Mouse (Mus musculus) ES-Bruce4 (cell line): ENCODE data around the gene Gm11564. TPM values are rescaled to one million over a fixed set of nuclear protein-coding genes. Genes with fewer than 3 reads are reported as not detected.
"Not testable (repeated sequence)": the region's sequence is repeated elsewhere in the genome, so short reads cannot be mapped to it uniquely, and the experiment has no call there.

Experiments
- H3K27ac ChIP-seq: 2 replicates; pipeline ENCODE4 v1.5.1; 2012; ENCODE audit warnings: low read length, inconsistent platforms; ENCODE audit not compliant: insufficient read depth
- H3K27me3 ChIP-seq: 2 replicates; pipeline ENCODE4 v1.6.1; 2012; ENCODE audit warnings: mild to moderate bottlenecking, low read length, inconsistent platforms; ENCODE audit not compliant: control insufficient read depth, poor library complexity, insufficient read depth, severe bottlenecking
- H3K36me3 ChIP-seq: 2 replicates; pipeline ENCODE4 v1.6.1; 2012; ENCODE audit warnings: inconsistent platforms, mild to moderate bottlenecking, low read length, moderate library complexity; ENCODE audit not compliant: control insufficient read depth, poor library complexity, insufficient read depth, severe bottlenecking
- H3K4me1 ChIP-seq: one replicate; pipeline ENCODE4 v1.8.1; 2011; ENCODE audit warnings: low read length; ENCODE audit not compliant: control insufficient read depth, insufficient read depth
- H3K4me3 ChIP-seq: 2 replicates; pipeline ENCODE4 v1.5.1; 2011; ENCODE audit warnings: low read depth, mild to moderate bottlenecking, low read length
- H3K9ac ChIP-seq: 2 replicates; pipeline ENCODE4 v1.6.1; 2012; ENCODE audit warnings: low read depth, mild to moderate bottlenecking, inconsistent platforms; ENCODE audit not compliant: poor library complexity, severe bottlenecking
- H3K9me3 ChIP-seq: replicated peaks from 2 replicates; pipeline ENCODE4 v1.6.1; 2012; ENCODE audit warnings: mild to moderate bottlenecking, low read length, inconsistent platforms; ENCODE audit not compliant: control insufficient read depth, poor library complexity, insufficient read depth, severe bottlenecking
- CTCF ChIP-seq: IDR thresholded peaks from one replicate; pipeline ENCODE4 v1.8.1; 2011; ENCODE audit warnings: low read depth, low read length
- EP300 ChIP-seq: IDR thresholded peaks from 2 replicates; pipeline ENCODE4 v1.6.1; 2011; ENCODE audit warnings: low read depth, low read length; ENCODE audit not compliant: insufficient read depth
- POLR2A ChIP-seq: IDR thresholded peaks from one replicate; pipeline ENCODE4 v1.8.1; 2011; ENCODE audit warnings: low read length; ENCODE audit not compliant: insufficient read depth
- polyA plus RNA-seq: library from polyadenylated mRNA; stranded (reverse); fragments of >200 nt; gene quantifications from 2 replicates; pipeline ENCODE4 v1.2.4, GENCODE M21; 2011; ENCODE audit warnings: low read depth; ENCODE audit not compliant: missing spikeins, insufficient read depth, insufficient read length

The Gm11564 gene
- polyA plus RNA-seq, 1 experiment = not detected

GRCm38 (mm10) chr11:99842185-99842584, 26.7 kb upstream of the Gm11564 start:
- H3K27me3 ChIP-seq = no peaks in the 10 kb centered on the region
- no peaks in the 10 kb centered on the region for H3K4me1 ChIP-seq
- H3K36me3 ChIP-seq = no peaks in the 10 kb centered on the region
- H3K27ac ChIP-seq = no peak overlapping the region
- TF ChIP-seq POLR2A (no peak), EP300 (no peak), CTCF (no peak)
- no peak overlapping the region for H3K9ac ChIP-seq
- H3K9me3 ChIP-seq = no peaks in the 10 kb centered on the region
- no peak overlapping the region for H3K4me3 ChIP-seq

- no peaks in the 10 kb centered on the region for H3K4me1 ChIP-seq
Observed at GRCm38 (mm10) chr11:99837966-99838365, 22.5 kb upstream of the Gm11564 start, which contains the start of gene 2300003K06Rik. Gene 2300003K06Rik (minus strand): TSS chr11:99838066.

GRCm38 (mm10) chr11:99809792-99810191, 5.7 kb downstream of the Gm11564 start, which contains the start of gene Krtap4-13:
Gene Krtap4-13 (minus strand): TSS chr11:99809892.
- H3K9me3 ChIP-seq, H3K27ac ChIP-seq, H3K36me3 ChIP-seq, H3K27me3 ChIP-seq, H3K4me3 ChIP-seq, H3K4me1 ChIP-seq, H3K9ac ChIP-seq: not testable (repeated sequence)

More at GRCm38 (mm10) chr11:99837966-99838365, 22.5 kb upstream of the Gm11564 start, which contains the start of gene 2300003K06Rik:
- no peaks in the 10 kb centered on the region for H3K9me3 ChIP-seq
- no peak within 1 kb of the TSS for H3K9ac ChIP-seq
- no peak within 1 kb of the TSS for H3K27ac ChIP-seq
- no peak within 1 kb of the TSS for H3K4me3 ChIP-seq
- H3K36me3 ChIP-seq = no peaks in the 10 kb centered on the region
- no peaks in the 10 kb centered on the region for H3K27me3 ChIP-seq
- TF ChIP-seq CTCF (no peak), EP300 (no peak), POLR2A (no peak)

- H3K9ac ChIP-seq, H3K27ac ChIP-seq, H3K4me1 ChIP-seq, H3K36me3 ChIP-seq, H3K4me3 ChIP-seq, H3K27me3 ChIP-seq, H3K9me3 ChIP-seq: not testable (repeated sequence)
Observed at GRCm38 (mm10) chr11:99804346-99804745, 11.1 kb downstream of the Gm11564 start, which contains the start of gene Gm11554. Gene Gm11554 (minus strand): TSS chr11:99804446.

GRCm38 (mm10) chr11:99798832-99799231, 16.6 kb downstream of the Gm11564 start, which contains the start of gene Gm11569:
Gene Gm11569 (minus strand): TSS chr11:99798932.
- not testable (repeated sequence) for H3K4me1 ChIP-seq, H3K36me3 ChIP-seq, H3K9ac ChIP-seq, H3K27ac ChIP-seq, H3K9me3 ChIP-seq, H3K27me3 ChIP-seq, H3K4me3 ChIP-seq

- H3K4me1 ChIP-seq = no peaks in the 10 kb centered on the region
- no peak within 1 kb of the TSS for H3K4me3 ChIP-seq
- no peaks in the 10 kb centered on the region; the same call in 1 of the 2 replicates for H3K27me3 ChIP-seq
- H3K36me3 ChIP-seq = no peaks in the 10 kb centered on the region
- H3K27ac ChIP-seq = no peak within 1 kb of the TSS
- no peak within 1 kb of the TSS for H3K9ac ChIP-seq
- no peaks in the 10 kb centered on the region for H3K9me3 ChIP-seq
- TF ChIP-seq POLR2A = no peak
- TF ChIP-seq EP300 = no peak
- no peak for TF ChIP-seq CTCF
Observed at GRCm38 (mm10) chr11:99793367-99793766, 22.1 kb downstream of the Gm11564 start, which contains the start of gene Gm11596. Gene Gm11596 (minus strand): TSS chr11:99793467.

- not testable (repeated sequence) for H3K9me3 ChIP-seq, H3K36me3 ChIP-seq, H3K27me3 ChIP-seq, H3K4me3 ChIP-seq, H3K4me1 ChIP-seq, H3K9ac ChIP-seq, H3K27ac ChIP-seq
Observed at GRCm38 (mm10) chr11:99784900-99785299, 30.6 kb downstream of the Gm11564 start, which contains the start of gene Krtap4-9. Gene Krtap4-9 (plus strand): TSS chr11:99785200.
